Mouse (Mus musculus): ENCODE results near the gene Wnt9b.
"Not testable (repeated sequence)": the region's sequence is repeated elsewhere in the genome, so short reads cannot be mapped to it uniquely, and the experiment has no call there.

The Wnt9b gene

DNA sequence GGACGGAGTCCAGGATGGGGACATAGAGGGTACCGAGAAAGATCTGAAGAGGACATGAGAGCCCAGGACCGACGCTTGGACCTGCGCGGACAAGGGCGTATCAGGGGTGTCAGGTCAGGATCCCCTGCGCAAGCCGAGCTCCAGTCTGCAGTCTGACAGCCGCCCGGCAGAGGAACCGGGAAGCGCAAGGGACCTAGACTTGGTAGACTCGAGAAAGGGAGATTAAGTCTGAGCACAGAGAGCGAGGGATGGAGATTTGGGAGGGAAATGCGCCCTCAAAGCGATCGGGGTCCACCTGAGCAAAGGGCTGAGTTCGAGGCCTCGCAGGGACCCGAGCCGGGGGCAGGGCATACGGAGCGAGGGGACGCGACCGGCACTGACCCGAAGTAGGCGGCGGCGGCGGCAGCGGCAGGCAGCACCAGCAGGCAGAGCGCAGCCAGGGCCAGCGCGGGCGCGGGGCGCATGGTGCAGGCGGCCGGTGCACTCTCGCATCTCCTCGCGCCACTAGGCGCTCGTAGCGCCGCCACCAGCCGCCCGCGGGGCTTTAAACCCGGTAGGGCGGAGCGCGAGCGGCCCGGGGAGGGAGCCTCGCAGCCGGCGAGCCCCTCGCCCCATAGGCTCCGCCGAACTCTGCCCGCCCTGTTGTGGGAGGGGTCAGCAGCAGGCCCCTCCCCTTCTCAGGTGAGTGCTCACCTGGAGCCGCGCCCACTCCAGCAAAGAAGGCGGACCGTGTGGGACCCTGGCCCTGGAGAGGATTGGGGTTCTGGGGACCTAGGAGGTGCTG, at the start of gene Wnt9b:
Gene Wnt9b, minus strand, starts transcription at position 516 of the 784 bp plus-strand sequence.
- DNase-seq: peak; percentile 46 to 48

DNA sequence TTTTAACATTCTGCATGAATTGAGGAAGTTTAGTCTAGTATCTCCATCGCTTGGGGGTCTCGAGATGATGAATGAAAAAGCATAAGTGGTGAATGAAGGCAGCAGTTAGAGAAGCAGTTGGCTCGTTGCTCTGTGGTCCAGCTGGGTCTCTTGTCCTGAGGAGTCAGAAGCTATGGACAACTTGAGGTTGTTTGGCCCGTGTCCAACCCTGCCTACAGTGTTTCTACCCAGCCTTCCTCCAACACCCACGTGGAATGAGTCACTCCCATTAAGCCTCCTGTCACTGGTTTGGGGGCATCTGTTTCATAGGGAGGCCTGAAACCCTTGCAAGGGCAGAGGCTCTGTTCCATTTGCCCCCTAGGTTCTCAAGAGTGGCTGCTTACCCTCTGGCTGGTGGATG, 40.3 kb upstream of the Wnt9b start:
- peak in 1 of 2 experiments; percentile 29 for DNase-seq

DNA sequence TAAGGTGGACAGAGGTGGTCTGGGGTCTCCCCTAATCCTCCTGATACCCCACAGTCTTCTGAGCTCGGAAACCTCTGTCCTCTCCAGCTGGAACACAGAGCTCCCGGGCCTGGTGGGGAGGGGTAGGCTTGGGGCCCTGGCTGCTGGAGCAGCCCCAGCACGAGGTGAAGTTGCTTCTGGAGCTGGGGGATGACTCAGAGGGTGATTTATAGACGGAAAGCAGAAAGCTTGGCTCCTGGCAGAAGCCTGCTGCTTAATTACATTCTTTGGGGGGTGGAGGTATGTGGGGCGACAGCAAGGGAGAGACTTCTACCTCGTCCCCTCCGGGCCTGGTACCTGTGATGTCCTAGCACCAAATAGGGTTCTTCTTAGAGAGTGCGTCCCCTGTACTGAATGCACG, 30.5 kb upstream of the Wnt9b start:
- no peak for DNase-seq

DNA sequence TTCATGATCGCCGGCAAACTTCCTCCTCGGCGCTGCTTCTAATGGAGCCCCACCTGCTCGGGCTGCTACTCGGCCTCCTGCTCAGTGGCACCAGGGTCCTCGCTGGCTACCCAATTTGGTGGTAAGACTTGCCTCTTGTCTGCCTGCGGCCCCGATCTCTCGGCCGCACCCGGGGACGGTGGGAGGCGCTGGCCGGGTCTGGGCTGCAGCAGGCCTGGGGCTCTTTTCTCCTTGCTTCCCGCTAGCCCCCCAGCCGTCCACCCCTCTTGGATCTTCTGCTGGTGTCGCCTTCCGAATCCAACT, 24.6 kb upstream of the Wnt9b start:
- DNase-seq: no peak

DNA sequence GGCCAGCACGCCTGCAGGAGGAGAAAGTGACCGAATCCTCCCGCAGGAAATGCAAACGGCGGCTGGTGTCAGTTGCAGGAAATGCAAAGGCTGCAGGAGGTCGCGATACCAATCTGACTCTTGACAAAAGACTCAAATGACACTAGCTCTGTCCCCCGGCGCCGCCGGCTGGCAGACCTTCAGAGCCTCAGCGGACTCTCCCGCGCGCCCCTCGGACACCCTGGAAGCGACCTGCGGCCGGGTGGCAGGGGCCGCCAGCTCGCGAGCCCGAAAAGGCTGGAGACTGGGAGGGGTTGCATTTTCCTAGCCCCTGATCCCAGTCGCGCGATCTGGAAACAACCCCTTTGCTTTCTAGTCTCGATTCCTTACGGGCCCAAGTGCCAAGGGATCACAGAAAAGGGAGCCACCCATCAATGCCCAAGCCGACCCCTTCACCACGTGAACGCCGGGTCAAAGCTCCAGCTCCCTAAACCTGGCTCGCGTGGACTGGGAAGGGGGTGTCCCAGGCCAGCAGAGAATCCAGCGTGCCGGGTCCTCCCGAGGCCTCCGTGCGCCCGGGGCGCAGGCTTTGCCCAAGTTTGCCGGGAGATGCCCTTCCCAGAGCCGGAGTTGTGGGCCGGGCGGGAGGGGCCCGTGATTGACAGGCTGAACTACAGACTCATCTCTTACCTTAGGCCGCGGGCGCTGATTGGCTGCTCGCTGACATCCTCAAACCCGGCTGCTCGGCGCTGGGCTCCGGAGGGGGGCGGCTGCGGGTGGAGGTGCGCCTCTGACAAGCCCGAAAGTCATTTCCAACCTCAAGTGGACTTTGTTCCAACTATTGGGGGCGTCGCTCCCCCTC, 24.0 kb upstream of the Wnt9b start, which contains the start of gene Wnt3:
Gene Wnt3, plus strand, starts transcription at position 764 of the 841 bp plus-strand sequence.
- DNase-seq: peak; percentile 37 to 50

DNA sequence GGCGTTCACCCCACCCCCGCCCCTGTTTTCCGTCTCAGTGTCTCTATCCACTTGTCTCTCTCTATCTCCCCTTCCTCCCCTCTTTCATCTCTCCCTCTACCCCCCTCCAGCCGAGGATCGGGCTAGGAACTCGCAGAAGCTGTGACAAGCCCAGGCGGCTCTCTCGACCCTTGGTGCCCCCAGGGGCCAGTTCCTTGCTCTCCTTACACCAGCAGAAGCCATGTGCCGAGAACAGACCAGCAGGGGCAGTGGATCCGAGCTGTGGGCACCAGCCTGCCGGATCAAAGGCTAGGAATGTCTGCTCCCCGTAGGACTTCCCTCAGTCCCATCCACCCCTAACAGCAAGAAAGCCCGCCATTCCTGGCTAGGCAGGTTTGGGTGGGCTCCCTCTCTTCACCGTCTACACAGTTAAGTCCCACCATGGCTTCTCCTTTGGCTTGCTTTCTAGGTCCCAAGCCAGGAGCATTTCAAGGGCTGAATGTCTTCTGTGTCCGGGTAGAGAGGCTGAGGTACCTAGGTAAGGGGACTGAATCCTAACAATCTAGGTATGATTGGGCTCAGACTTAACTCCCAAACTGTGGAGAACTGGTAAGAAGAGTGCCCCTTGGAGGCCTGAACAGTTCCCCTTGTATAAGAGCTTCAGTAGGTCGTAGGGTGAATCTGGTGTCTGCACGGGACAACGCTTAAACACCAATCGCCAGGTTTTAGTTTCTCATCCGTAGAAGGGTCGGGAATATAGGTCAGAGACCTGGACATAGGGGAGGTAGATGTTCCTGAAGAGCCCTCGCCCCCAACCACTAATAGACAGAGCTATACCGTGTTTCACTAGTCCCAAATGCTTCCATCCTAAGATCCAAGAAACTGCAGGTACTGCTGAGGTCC, 23.1 kb upstream of the Wnt9b start:
- DNase-seq: no peak

DNA sequence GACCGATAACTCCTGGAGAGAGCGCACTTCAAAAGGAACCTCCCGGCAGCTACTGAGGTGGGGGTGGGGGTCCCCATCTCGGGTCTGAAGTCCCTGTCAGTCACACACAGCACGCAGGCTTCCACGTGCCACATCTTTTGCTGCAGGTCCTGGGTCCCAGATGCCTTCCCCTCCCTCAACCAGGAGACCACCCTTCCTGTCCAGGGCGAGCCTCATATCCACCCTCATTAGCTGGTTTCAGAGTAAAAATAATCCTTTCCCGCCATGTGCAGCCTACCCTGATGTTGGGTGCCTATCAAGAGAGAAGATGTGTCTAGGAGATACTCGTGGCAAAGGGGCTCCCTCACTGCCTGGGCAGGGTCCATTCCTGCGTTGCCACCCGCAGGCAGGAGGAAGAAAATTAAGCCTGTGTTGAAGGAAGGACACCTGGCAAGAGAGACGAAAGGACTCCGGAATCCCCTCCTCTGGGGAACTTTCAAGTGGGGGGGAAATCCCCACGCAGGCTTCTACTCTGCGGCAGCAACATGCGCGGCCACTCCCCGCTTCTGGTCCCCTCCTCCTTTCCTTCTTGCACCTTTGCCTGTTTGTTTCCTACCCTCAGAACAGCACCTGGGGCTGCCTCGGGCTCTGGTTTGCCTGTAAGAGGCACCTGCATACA, 21.7 kb upstream of the Wnt9b start:
- DNase-seq: no peak

DNA sequence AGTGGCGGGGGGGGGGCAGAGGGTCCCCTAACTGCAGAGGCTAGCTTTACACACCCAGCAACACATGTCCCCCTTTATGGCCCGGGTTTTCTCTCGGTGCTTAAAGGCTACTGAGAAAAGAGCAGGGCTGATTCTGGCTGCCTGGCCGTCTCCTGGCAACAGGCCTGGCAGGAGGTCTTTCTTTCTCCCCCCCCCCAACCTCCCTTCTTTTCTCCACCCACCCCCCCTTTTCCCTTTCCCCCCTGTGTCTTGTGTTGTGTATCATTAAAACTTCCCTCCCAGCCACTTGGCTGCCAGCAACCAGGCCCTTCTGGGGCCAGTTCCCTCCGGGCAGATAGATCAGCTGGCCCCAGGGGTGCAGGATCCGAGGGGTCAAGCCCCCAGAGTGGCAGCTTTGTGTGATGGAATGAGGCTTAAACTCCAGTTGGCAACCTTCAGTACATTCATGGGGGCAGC, 16.0 kb upstream of the Wnt9b start:
- no peak for DNase-seq

DNA sequence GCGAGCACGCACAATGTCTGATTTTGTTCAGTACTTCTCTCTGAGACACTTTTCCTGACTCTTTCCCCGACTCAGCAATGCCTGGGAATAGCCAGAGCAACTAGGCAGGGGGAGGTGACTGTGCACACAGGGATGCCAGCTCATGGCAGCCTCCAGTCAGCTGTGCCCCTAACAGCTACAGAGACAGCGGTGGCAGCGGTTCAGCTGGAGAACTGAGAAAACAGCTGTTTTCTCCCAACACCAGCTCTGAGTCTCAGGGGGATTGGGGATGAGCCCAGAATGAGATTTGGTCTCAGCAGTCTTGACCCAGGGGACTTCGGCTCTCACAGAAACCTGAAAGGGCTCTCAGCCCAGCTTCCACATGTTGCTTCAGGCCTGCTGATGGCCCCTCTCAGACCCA, 15.0 kb upstream of the Wnt9b start:
- no peak for DNase-seq

DNA sequence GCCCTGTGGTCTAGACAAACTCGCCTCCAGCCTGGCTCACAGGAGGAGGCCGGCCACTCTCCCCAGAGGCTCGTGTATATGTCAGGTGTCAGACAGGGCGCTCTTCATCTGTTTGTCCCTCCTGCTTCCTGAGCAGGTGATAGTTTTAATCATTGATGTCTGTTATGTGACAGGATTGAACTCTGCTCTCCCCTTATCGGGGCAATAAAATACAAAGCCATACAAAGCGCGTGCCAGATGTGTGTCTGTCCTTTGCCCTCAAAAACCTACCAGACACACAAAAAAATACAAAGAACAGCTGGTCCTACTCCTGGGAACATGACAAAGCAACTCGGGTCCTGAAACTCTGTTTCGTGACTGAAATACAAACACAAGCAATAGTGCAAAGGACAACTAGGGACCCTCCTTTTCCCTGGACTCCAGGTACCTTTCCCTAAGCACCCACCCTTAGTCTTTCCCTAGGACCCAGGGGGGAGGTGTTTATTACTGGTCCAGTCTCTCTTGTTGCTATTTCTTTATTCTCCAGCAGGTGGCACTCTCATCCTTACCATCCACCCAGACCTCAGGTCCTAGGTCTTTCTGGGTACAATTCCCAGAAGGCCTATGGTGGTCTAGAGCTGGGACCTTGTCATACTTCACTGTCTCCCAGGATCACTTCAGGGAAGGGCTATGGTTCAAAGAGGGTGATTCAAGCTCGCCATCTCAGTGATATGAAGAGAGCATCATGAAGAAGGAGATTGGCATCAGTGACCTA, 14.0 kb upstream of the Wnt9b start:
- peak; percentile 73 to 75 for DNase-seq

DNA sequence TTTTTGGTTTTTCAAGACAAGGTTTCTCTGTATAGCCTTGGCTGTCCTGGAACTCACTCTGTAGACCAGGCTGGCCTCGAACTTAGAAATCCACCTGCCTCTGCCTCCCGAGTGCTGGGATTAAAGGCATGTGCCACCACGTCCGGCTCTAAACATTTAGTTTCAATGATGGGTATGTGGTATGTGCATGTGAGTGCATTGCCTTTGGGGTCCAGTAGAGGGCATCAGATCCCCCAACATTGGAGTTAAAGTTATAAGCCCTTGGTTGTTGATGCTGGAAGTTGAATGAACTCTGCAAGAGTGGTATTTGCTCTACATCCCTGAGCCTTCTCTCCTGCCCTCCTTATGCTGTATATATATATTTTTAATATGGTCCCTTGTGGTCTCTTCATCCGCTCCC, 11.3 kb upstream of the Wnt9b start:
- not testable (repeated sequence) for DNase-seq

DNA sequence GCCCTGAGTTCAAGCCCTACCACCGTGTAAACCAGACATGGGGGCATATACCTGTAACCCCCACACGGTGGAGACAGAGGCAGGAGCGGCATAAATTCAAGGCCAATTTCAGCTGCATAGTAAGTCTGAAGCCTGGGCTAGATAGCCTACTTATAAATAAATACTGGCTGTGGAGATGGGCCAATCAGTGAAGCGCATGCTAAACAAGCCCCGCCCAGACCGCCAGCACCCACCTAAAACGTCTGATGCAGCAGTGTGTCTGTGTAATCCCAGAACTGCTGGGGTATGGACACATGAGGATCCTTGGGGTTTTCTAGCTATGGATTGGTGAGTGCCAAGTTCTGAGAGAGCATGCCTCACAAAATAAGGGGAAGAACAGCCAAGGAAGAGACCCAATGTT, 10.5 kb upstream of the Wnt9b start:
- DNase-seq: no peak

DNA sequence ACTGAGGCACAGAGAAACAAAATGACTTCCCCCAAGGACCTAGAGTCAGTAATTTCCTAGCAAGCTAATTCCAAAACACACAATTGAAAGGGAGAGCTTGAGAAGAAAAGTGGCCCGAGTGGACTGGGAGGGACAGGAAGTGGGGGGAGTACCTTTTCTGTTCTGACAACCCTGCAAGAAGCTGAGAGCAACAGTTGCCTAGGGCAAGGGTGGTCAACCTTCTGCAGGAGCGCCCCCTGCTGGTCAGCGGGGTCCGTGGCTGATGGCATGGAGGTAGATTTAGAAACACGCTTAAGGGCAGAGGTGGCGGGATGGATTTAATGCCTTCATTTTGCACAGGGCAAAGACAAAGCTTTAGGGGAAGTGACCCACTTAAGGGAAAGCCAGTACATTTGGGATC, 9.1 kb upstream of the Wnt9b start:
- DNase-seq: peak; percentile 83 to 93

DNA sequence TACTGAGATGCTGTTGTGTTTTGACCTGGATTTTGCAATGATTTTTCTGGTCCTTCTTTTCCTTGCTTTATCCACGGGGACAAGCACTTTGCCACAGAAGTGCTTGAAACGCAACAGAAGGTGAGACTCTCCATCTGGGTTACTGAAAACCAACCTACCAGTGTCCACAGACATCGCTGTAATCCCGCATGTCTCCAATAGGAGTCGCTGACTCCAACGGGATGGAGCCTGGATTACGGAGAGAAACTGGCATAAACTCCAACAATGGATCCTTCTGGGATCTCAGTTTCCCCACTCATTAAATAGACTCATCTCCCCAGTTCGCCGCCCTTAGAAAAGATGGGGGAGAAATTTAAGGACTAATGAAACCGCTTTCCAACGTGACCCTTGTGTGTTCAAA, 8.4 kb upstream of the Wnt9b start:
- peak in 1 of 2 experiments; percentile 62 for DNase-seq

DNA sequence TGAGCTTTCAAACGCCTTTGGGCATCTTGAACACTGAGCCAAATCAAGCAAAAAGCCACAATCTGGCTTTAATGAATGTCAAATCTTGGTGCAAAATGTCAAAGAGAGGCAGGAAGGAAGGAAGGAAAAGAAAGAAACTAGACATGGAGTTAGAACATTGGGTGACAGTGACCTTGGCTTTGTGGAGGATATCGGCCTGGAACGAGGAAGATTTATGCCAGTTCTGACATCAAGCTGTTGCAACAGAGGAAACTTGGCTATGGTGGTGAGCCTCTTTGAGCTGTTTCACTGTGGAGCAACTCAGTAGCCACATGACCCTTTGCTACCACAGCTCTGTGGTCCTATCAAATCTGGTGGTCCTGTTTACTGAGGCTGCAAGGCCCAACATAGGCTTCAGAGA, 991 bp upstream of the Wnt9b start:
- DNase-seq: no peak

DNA sequence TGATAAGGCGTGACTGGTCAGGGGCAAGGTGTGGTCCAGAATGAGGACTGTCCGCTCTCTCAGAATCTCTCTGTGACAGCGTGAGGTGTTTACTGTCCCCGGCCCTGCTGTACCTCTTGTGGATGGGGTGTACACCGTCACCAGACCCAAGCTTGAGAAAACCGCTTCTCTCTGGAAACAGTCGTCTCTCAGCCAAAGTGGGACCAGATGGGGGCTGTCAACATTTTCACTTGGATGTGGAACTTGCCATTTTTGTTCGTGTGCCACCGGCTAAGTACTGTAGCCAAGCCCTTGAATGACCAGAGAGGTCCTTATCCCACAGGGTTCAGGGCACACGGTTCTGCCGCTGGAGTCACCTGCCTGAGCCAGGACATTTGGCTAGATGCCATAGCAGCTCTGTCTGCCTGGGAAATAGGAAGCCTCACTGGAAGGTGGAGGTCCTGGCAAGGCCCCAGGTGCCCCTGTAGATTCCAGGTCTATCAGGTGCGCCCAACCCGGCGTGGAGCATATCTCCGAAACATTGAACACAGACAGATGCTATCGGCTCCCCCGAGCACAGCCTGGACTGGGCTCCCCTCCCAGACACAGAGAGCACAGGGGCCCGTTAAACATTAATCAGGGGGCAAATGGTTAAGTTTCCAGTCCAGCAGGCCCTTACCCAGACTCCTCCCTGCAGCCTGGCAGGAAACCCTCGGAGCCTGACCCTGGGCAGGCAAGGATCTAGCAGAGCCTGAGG, 14.4 kb downstream of the Wnt9b start:
- DNase-seq: peak; percentile 60 to 67

DNA sequence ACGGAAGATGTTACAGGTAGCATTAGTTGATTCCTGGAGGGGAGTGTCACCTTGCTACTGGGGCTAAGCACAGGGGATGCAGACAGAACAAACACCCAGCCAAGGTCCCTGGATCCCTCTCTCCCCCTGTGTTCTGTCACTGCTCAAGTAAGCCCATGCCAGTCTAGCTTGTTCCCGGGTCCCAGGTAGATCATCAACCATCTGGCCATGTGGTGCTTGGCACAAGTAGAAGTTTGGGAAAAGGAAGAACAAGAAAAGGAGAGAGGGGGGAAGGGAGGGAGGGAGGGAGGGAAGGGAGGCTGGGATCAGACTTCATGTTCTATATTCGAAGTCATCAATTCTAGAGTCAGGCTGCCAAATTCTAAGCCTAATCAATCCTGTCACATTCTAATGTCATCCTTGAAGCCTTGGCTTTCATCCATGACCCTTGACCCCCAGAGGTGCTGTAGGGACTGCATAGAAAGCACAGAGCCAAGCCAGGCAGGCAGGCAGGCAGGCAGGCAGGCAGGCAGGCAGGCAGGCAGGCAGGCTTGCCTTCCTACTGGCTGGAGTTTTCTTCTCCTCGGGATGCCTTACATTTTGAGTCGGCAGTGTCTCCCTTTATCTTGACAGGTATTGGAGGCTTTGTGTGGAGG, 15.1 kb downstream of the Wnt9b start:
- DNase-seq: peak in 1 of 2 experiments; percentile 45

DNA sequence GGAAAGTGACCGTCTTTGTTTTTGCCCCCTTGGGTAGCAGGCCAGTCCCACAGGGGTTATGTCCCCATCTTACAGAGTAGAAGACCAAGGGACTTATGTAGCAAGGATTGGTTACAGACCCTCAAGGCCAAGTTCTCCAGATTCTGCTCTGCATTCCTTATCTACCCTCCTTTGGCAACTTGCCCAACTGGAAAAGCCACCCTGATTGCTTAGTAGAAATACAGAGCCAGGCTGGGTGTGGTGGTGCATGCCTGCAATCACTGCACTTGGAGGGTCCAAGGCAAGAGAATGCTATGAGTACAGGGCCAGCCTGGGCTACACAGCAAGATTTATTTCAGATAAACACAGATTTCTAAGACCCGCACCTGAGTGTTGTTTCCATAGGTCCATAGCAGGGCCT, 15.7 kb downstream of the Wnt9b start:
- peak in 1 of 2 experiments; percentile 41 for DNase-seq

DNA sequence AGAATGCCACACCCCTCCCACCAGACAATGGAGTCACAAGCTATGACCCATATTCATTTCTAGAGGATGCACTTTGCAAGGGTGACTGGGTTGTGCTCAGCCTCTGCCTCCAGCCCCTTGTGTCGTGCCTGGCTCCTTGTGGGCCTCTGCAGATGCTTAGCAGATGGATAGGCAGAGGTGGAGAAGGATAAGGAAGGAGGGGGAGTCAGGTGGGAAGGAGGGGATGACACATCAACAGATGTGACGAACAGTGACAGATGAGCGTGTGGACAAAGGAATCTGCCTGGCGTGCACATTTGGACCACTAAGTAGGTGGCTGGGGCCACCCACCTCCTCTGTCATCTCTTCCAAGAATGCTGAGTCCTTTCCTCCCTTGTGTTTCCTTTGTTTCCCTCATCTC, 16.6 kb downstream of the Wnt9b start:
- DNase-seq: no peak

DNA sequence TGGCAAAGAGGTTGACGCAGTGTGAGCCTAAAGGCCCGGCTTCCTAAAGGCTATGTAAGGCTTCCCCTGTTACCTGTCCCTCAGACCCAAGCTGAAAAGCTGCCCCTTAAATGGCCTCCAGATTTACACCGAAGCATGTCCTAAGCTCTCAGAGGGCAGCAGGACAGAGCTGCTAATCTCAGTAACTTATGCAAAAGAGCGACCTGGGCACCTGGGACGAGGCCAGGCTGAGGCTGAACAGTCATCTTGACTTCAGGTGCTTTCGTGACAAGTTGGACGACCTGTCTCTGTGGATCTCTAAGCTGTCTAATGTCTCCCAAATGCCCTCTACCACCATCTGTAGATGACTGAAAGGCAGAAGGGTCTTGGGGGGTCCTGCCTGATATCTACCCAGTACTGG, 17.3 kb downstream of the Wnt9b start:
- DNase-seq: no peak

Measured in cerebellum, postnatal 14 days (tissue).